Mouse (Mus musculus): ENCODE measurements around the gene Eef1a2. TPM values are rescaled to one million over a fixed set of nuclear protein-coding genes. Genes with fewer than 3 reads are reported as not detected.
"Not testable (repeated sequence)": the region's sequence is repeated elsewhere in the genome, so short reads cannot be mapped to it uniquely, and the experiment has no call there.

Eef1a2 gene
- polyA plus RNA-seq, 1 experiment from 2014 or later, result 0.16 TPM

DNA sequence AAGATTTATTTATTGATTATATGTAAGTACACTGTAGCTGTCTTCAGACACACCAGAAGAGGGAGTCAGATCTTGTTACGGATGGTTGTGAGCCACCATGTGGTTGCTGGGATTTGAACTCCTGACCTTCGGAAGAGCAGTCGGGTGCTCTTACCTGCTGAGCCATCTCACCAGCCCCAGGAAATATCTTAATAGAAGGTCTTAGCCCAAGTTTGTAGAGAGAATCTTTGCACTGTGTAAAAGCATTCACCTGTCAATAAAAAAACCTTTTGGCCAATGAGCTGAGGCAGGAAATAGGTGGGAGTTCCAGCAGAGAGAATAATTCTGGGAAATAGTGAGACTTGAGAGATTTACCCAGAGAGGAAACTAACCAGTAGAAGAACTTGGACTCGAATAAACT, 34.6 kb upstream of the Eef1a2 start:
- not testable (repeated sequence) for H3K9me3 ChIP-seq (ENCODE audit: control insufficient read depth, low read length); H3K27me3 ChIP-seq (ENCODE audit: control insufficient read depth, insufficient read depth, low read depth, low read length); H3K27ac ChIP-seq (ENCODE audit: low read length); H3K36me3 ChIP-seq (ENCODE audit: control insufficient read depth, insufficient read depth, low read length); H3K9ac ChIP-seq (ENCODE audit: low read length); H3K4me1 ChIP-seq (replicated peaks; ENCODE audit: control insufficient read depth, insufficient read depth, low read length); H3K4me2 ChIP-seq (ENCODE audit: low read depth, low read length); ATAC-seq (ENCODE audit: low read depth); H3K4me3 ChIP-seq (ENCODE audit: low read length)
- WGBS, result 69% methylated on average over 4 of the region's 4 CpGs

GRCm38 (mm10) chr2:181189321-181189720, 32.5 kb upstream of the Eef1a2 start:
- Histone ChIP-seq H3K36me3 (ENCODE audit: control insufficient read depth, insufficient read depth, low read length) (no peaks in the 10 kb centered on the region), H3K4me2 (ENCODE audit: low read depth, low read length) (no peak overlapping the region), H3K4me3 (ENCODE audit: low read length) (no peak overlapping the region), H3K9ac (ENCODE audit: low read length) (no peak overlapping the region), H3K9me3 (ENCODE audit: control insufficient read depth, low read length) (no peaks in the 10 kb centered on the region), H3K4me1 (replicated peaks; ENCODE audit: control insufficient read depth, insufficient read depth, low read length) (peaks cover 5% of the 10 kb centered on the region; the same call in 1 of the 2 replicates), H3K27me3 (ENCODE audit: control insufficient read depth, insufficient read depth, low read depth, low read length) (no peaks in the 10 kb centered on the region), H3K27ac (ENCODE audit: low read length) (no peak overlapping the region)
- no peak for ATAC-seq (ENCODE audit: low read depth)
- WGBS, result 79% methylated on average over 1 of the region's 1 CpGs

GRCm38 (mm10) chr2:181188681-181189080, 31.9 kb upstream of the Eef1a2 start:
- Histone ChIP-seq H3K9ac (ENCODE audit: low read length) (peak overlapping the region; percentile 5; the same call in 1 of the 2 replicates), H3K27me3 (ENCODE audit: control insufficient read depth, insufficient read depth, low read depth, low read length) (no peaks in the 10 kb centered on the region), H3K27ac (ENCODE audit: low read length) (peak overlapping the region; percentile 96; the same call in 1 of the 2 replicates), H3K9me3 (ENCODE audit: control insufficient read depth, low read length) (no peaks in the 10 kb centered on the region), H3K36me3 (ENCODE audit: control insufficient read depth, insufficient read depth, low read length) (no peaks in the 10 kb centered on the region), H3K4me2 (ENCODE audit: low read depth, low read length) (peak overlapping the region; percentile 78; the same call in 1 of the 2 replicates), H3K4me3 (ENCODE audit: low read length) (peak overlapping the region; percentile 76; the same call in 1 of the 2 replicates), H3K4me1 (replicated peaks; ENCODE audit: control insufficient read depth, insufficient read depth, low read length) (peaks cover 5% of the 10 kb centered on the region; the same call in 1 of the 2 replicates)
- WGBS, result 41% methylated on average over 2 of the region's 2 CpGs
- ATAC-seq (ENCODE audit: low read depth), result no peak

- peaks cover 5% of the 10 kb centered on the region; the same call in 1 of the 2 replicates for H3K4me1 ChIP-seq (replicated peaks; ENCODE audit: control insufficient read depth, insufficient read depth, low read length)
- peak within 1 kb of the TSS; percentile 76 for H3K4me3 ChIP-seq (ENCODE audit: low read length)
- H3K27me3 ChIP-seq (ENCODE audit: control insufficient read depth, insufficient read depth, low read depth, low read length), result no peaks in the 10 kb centered on the region
- H3K36me3 ChIP-seq (ENCODE audit: control insufficient read depth, insufficient read depth, low read length), result no peaks in the 10 kb centered on the region
- peak within 1 kb of the TSS; percentile 90 for H3K9ac ChIP-seq (ENCODE audit: low read length)
- H3K4me2 ChIP-seq (ENCODE audit: low read depth, low read length), result peak within 1 kb of the TSS; percentile 78
- no peaks in the 10 kb centered on the region for H3K9me3 ChIP-seq (ENCODE audit: control insufficient read depth, low read length)
- peak; percentile 96 for ATAC-seq (ENCODE audit: low read depth)
- H3K27ac ChIP-seq (ENCODE audit: low read length), result peak within 1 kb of the TSS; percentile 96
- WGBS, result under 1% methylated on average over 64 of the region's 64 CpGs
These were observed 30.5 kb upstream of the Eef1a2 start, which contains the start of gene Ppdpf for GRCm38 (mm10) chr2:181187121-181188000. Ppdpf (plus strand) TSS chr2:181187247.

GRCm38 (mm10) chr2:181186635-181187034, 29.8 kb upstream of the Eef1a2 start:
- Histone ChIP-seq H3K9me3 (ENCODE audit: control insufficient read depth, low read length) (no peaks in the 10 kb centered on the region), H3K27me3 (ENCODE audit: control insufficient read depth, insufficient read depth, low read depth, low read length) (no peaks in the 10 kb centered on the region), H3K9ac (ENCODE audit: low read length) (peak overlapping the region; percentile 90), H3K27ac (ENCODE audit: low read length) (peak overlapping the region; percentile 96), H3K4me1 (replicated peaks; ENCODE audit: control insufficient read depth, insufficient read depth, low read length) (peaks cover 5% of the 10 kb centered on the region; the same call in 1 of the 2 replicates), H3K4me2 (ENCODE audit: low read depth, low read length) (peak overlapping the region; percentile 78), H3K36me3 (ENCODE audit: control insufficient read depth, insufficient read depth, low read length) (no peaks in the 10 kb centered on the region), H3K4me3 (ENCODE audit: low read length) (peak overlapping the region; percentile 76)
- WGBS, result 0% methylated on average over 14 of the region's 14 CpGs
- ATAC-seq (ENCODE audit: low read depth), result peak; percentile 75

DNA sequence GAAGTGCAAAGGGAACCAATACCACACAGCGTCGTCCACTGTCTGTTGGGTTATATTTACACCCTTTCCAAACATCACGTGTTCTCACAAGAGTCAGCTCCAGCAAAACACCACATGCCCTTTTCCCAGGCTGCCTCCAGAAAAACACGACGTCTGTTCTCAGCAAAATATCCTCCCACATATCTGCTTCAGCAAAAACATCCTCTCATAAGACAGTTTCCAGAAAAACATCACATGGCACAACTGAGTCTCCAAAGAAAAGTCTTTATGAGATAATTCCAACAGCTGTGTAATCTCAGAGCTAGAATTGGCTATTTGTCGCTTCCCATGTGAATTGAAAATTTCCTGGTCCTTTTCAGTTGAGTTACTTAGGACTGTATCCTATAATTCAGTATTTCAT, 24.1 kb upstream of the Eef1a2 start:
- ATAC-seq (ENCODE audit: low read depth), result no peak
- H3K9me3 ChIP-seq (ENCODE audit: control insufficient read depth, low read length), result no peaks in the 10 kb centered on the region
- no peak overlapping the region for H3K27ac ChIP-seq (ENCODE audit: low read length)
- no peak overlapping the region for H3K4me3 ChIP-seq (ENCODE audit: low read length)
- H3K27me3 ChIP-seq (ENCODE audit: control insufficient read depth, insufficient read depth, low read depth, low read length), result no peaks in the 10 kb centered on the region
- no peak overlapping the region for H3K4me2 ChIP-seq (ENCODE audit: low read depth, low read length)
- H3K36me3 ChIP-seq (ENCODE audit: control insufficient read depth, insufficient read depth, low read length), result no peaks in the 10 kb centered on the region
- H3K4me1 ChIP-seq (replicated peaks; ENCODE audit: control insufficient read depth, insufficient read depth, low read length), result no peaks in the 10 kb centered on the region
- H3K9ac ChIP-seq (ENCODE audit: low read length), result no peak overlapping the region
- 72% methylated on average over 6 of the region's 6 CpGs for WGBS

GRCm38 (mm10) chr2:181178471-181178870, 21.7 kb upstream of the Eef1a2 start:
- WGBS, result 58% methylated on average over 5 of the region's 5 CpGs
- no peak overlapping the region for H3K9ac ChIP-seq (ENCODE audit: low read length)

DNA sequence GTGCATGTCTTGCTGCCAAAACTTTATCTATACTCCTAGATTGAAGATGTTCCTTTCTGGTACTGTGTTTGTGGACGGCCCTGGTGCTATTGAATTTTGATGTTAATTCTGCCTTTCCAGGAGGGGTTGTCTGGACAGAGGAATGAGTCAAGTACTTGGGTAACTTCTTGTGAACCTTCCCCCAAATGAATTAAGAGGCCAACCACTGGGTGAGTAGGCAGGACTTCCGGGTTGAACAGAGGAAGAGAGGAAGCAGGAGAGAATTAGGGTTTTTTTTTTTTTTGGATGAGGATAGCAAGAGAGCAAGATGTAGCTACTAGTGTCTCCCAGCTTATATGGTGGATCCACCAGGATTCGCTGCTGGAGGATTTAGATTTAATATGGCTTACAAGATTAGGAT, 21.2 kb upstream of the Eef1a2 start:
- WGBS, result 70% methylated on average over 3 of the region's 3 CpGs

More at GRCm38 (mm10) chr2:181178471-181178870, 21.7 kb upstream of the Eef1a2 start:
- Histone ChIP-seq H3K27ac (ENCODE audit: low read length) (no peak overlapping the region), H3K4me2 (ENCODE audit: low read depth, low read length) (no peak overlapping the region), H3K36me3 (ENCODE audit: control insufficient read depth, insufficient read depth, low read length) (no peaks in the 10 kb centered on the region), H3K9me3 (ENCODE audit: control insufficient read depth, low read length) (no peaks in the 10 kb centered on the region), H3K27me3 (ENCODE audit: control insufficient read depth, insufficient read depth, low read depth, low read length) (no peaks in the 10 kb centered on the region), H3K4me3 (ENCODE audit: low read length) (no peak overlapping the region), H3K4me1 (replicated peaks; ENCODE audit: control insufficient read depth, insufficient read depth, low read length) (no peaks in the 10 kb centered on the region)
- ATAC-seq (ENCODE audit: low read depth), result no peak

DNA sequence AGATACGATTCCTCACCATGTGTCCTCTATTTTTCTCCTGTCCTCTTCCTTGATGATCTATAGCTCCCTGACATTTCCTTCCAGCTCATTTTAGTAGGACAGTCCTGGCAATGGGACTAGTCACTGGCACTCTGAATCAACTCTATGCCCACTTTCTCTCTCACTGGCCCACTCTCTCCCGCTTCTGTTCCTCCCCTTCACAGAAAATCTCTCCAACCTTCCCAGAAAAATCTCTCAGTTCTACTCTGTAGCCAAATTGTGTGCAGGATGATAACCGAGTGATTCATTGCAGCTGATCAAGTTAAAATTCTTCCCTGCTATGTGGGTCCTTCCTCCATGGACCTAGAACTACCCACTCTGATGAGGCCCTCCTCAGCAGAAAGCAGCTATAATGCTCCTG, 17.8 kb upstream of the Eef1a2 start:
- no peak overlapping the region for H3K27ac ChIP-seq (ENCODE audit: low read length)
- WGBS, result 83% methylated on average over 3 of the region's 3 CpGs
- H3K9ac ChIP-seq (ENCODE audit: low read length), result no peak overlapping the region
- ATAC-seq (ENCODE audit: low read depth), result no peak
- H3K4me1 ChIP-seq (replicated peaks; ENCODE audit: control insufficient read depth, insufficient read depth, low read length), result no peaks in the 10 kb centered on the region
- no peak overlapping the region for H3K4me2 ChIP-seq (ENCODE audit: low read depth, low read length)
- H3K4me3 ChIP-seq (ENCODE audit: low read length), result no peak overlapping the region
- no peaks in the 10 kb centered on the region for H3K27me3 ChIP-seq (ENCODE audit: control insufficient read depth, insufficient read depth, low read depth, low read length)
- H3K9me3 ChIP-seq (ENCODE audit: control insufficient read depth, low read length), result no peaks in the 10 kb centered on the region
- no peaks in the 10 kb centered on the region for H3K36me3 ChIP-seq (ENCODE audit: control insufficient read depth, insufficient read depth, low read length)

More for the DNA sequence above, 21.2 kb upstream of the Eef1a2 start:
- no peak for ATAC-seq (ENCODE audit: low read depth)
- Histone ChIP-seq H3K4me3 (ENCODE audit: low read length) (no peak overlapping the region), H3K4me1 (replicated peaks; ENCODE audit: control insufficient read depth, insufficient read depth, low read length) (no peaks in the 10 kb centered on the region), H3K27ac (ENCODE audit: low read length) (no peak overlapping the region), H3K27me3 (ENCODE audit: control insufficient read depth, insufficient read depth, low read depth, low read length) (no peaks in the 10 kb centered on the region), H3K4me2 (ENCODE audit: low read depth, low read length) (no peak overlapping the region), H3K9me3 (ENCODE audit: control insufficient read depth, low read length) (no peaks in the 10 kb centered on the region), H3K36me3 (ENCODE audit: control insufficient read depth, insufficient read depth, low read length) (no peaks in the 10 kb centered on the region), H3K9ac (ENCODE audit: low read length) (no peak overlapping the region)
